Mouse (Mus musculus) heart, adult 2 months (tissue): Measurements from ENCODE around the gene Chd9.

ENCODE experiments used
- CTCF ChIP-seq: fragments of 200-600 bp; IDR thresholded peaks from 2 replicates; pipeline ENCODE4 v1.8.1; 2022; ENCODE audit warnings: antibody characterized with exemption, mild to moderate bottlenecking, moderate library complexity
- EP300 ChIP-seq: fragments of 200-500 bp; IDR thresholded peaks from 2 replicates; pipeline ENCODE4 v1.6.1; 2011; ENCODE audit warnings: low read depth, low read length, control low read depth; ENCODE audit not compliant: insufficient read depth

- no peak for TF ChIP-seq CTCF
- TF ChIP-seq EP300 = no peak
These were observed 79.3 kb downstream of the Chd9 start for GRCm38 (mm10) chr8:90907516-90907847.
